Mouse (Mus musculus): Measurements from ENCODE around the gene Chst3.
A peak's percentile ranks its signal among the peaks of the same experiment; 100 is the strongest.
"Not testable (repeated sequence)": the region's sequence is repeated elsewhere in the genome, so short reads cannot be mapped to it uniquely, and the experiment has no call there.

The Chst3 gene

DNA sequence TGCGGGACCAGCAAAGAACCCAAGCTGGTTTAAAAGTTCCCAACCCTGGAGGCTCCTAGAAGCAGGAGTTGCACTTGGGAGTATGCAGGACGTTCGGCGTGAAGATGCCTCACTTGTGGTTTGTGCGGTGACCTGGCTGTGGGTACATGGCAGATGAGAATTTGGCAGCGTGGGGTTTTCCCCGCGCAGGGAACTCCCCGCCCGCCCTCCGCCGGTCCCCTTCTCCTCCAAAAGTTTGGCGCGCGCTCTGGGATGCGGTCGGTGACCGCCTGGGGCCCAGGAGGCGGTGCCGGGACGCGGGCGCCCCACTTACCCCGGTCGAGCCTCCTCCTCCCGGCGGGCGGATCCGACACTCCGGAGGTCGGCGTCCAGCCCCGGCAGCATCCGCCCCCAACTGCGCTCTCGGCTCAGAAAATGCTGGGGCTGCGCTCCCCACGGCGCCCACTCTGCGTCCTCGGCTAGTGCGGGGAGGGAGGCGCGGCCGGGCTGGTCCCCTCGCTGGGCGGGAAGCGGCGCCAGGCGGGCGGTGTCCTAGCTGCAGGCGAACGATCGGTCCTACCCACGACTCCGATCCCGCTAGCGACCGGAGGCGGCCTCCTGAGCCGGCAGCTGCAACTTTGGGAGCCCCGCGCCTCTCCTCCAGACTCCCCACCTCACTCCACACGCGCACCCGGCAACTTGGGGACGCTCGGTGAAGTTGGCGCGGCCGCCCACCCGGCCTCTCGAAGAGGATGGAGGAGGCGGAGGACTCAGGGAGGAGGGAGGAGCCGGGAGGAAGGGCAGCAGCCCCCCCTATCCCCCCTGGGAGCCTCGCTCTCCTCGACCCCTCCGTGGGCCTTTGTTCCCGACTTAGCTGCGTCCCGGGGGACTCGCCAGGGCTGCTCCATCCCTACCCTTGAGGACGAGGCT is at the start of gene Chst3:
TSS of gene Chst3 (minus strand) at position 670 of the 909 bp plus-strand sequence.
- peak; percentile 83 to 88 for DNase-seq

DNA sequence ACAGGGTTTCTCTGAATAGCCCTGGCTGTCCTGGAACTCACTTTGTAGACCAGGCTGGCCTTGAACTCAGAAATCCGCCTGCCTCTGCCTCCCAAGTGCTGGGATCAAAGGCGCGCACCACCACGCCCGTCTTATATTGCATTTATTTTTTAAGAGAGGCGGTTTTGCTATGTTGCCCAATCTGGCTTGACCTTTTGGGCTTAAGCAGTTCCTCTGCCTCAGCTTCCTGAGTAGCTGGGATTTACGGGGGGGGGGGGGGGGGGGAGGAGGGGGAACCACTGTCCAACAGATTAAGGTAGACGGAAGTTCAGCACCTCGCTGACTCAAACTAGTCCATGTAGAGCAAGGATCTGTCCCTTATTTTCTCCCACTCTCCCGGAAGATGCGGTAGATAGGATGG is 49.7 kb upstream of the Chst3 start:
- no peak for DNase-seq

DNA sequence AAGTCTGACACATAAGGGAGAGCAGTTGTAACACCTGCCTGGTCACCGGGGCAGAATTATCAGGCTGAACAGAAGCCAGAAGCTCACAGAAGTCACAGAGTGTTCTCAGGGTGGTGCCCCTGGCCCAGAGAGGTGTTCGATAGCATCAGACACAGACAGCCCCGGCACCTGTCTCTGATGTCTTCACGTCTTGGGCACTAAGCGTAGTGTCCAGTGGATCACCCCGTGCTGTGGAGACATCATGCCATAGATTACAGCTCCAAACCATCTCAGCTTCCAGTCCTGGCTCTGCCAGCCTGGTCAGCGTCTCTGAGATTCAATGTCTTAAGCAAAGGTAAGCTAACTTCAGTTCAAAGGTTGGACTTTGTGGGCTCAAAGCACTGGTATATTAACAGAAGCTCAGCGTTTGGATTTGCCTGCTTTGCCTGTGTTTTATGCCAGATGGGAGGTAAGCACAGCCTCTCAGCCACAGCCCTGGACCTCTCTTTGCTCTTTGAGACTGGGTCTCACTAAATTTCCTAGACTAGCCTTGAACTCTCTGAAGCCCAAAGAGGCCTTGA is 47.9 kb upstream of the Chst3 start:
- peak; percentile 48 to 54 for DNase-seq

DNA sequence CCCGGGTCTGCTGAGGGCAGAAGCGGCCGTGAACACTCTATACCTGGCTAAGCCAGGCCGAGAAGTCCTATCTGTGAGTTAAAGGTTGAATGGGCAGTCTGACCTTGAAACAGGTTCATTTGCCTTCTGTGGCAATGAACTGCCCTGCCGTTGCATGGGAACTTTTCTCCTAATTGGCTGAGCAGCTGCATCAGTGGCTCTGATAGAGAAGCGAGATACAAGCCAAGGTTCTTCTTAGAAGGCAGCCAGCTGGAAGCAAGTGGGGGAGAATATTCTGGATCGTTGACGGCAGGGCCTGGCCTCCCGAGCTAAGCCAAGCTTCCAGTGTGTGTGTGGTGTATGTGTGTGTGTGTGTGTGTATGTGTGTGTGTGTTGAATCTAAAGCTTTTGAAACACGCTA is 46.2 kb upstream of the Chst3 start:
- peak in 1 of 2 experiments; percentile 33 for DNase-seq

DNA sequence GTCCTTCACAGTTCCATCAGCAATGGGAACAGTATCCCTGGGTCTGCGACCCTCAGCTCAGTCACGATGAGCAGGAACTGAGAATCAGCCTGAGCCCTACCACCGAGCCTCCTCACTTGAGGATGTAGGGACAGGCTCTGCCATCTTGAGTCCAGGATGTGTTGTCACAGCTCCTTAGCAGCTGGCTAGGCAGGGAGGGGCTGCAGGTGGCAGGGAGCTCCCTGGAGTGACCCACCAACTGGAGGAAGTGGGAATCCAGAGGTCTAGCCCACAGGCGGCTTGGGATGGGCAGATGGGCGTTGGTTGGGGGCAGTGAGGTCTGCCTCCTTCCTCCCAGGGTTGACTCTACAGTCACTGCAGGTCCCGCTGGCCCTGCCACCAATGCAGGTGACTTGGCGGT is 44.3 kb upstream of the Chst3 start:
- DNase-seq: no peak

DNA sequence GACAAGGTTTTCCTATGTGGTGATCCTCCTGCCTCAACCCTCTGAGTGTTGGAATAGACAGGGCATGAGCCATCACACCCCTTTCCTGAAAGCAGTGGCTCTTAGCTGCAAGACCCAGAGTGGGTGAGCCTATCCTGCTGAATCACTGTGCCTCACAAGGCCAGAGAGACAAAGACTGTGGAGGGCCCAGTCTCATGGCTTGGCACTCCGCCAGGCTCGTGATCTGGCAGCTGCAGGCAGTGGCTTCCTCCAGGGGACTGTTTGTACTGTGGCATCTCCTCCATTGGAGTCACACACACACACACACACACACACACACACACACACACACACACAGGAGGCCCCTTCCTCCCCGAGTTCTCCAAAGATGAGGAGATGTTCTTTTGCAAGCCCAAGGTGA is 43.3 kb upstream of the Chst3 start:
- peak; percentile 93 to 96 for DNase-seq

DNA sequence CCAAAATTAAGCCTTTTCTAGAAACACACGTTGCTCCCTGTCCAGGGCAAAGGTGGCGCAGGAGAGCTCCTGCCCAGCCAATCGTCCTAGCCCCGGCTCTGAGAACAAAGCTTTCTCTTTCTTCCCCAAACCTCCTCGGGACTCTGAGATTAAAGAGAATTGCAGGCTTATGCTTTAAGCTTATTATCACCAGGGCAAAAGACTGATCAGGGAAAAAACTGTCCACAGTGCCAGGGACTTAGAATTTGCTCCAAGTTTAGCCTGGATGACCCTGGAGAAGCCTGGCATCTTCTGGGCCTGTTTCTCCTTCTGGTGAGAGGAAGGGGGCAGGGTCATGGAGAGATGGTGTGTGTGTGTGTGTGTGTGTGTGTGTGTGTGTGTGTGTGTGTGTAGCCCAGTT is 42.5 kb upstream of the Chst3 start:
- DNase-seq: no peak

DNA sequence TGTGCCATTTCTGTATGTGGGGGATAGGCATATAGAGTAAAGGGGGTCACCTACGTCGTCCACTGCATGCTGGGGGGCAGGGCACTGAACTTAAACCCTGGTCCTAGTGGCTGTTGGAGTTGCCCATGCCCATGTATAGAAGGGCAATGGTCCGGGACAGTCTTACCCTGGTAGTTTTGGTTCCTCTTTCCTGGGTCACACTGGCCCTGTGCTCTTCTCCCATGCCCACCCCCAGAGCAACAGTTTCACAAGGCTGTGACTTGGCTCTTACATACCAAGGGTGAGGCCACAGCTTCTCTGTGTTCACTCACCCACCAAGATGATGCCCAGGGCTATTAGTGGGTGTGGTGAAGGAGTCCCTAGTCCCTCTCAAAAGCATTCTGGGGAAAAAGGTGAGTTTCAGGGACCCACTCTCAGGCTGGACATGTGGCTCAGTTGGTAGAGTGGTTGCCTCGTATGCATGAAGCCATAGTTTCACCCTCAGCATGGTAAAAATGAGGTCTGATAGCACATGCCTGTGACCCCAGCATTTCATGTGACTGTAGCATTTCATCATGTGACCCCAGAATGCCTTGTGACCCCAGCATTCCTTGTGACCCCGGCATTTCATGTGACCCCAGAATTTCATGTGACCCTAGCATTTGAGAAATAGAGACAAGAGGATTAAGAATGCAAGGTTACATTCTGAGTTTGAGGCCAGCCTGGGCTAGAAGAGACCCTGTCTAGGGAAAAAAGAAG is 41.7 kb upstream of the Chst3 start:
- DNase-seq: no peak

DNA sequence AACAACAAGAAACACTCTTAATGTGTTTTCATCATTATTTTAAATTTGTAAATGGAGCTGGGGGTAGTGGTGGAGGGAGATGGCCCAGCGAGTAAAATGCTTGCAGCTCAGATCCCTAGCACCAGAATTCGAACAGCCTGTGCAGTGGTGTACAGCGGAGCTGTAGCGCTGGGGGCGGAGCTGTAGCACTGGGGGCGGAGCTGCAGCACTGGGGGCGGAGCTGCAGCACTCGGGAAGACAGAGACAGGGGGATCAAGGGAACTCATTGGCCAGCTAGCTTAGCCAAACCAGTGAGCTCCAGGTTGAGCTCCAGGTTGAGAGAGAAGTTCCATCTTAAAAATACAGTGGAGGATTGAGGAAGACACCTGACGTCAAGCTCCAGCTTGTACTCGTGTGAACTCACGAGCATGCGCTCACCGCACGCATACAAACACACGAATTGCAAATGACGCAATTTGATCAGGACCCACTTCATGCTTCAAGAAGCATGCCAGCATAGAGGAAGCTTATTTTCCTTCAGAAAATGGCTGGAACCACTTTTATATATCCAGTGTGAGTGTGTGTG is 38.3 kb upstream of the Chst3 start:
- no peak for DNase-seq

DNA sequence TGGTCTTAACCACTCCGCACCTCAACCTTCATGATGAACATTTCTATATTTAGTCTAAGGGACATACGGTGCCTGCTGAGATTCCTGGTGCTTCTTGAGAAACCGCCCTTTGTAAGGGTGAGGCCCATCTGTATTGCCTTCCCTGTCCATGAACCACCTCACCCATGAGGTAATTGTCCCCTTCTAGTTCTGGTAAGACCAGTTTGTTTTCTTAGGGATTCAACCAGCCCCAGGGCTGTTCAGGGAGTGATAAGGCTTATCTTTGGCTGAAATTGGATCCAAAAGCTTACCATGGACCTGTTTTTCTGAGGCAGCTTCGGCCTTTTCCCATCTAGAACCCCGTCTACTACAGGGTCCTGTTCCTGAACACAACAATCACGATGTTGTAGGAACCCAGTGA is 37.0 kb upstream of the Chst3 start:
- DNase-seq: no peak

DNA sequence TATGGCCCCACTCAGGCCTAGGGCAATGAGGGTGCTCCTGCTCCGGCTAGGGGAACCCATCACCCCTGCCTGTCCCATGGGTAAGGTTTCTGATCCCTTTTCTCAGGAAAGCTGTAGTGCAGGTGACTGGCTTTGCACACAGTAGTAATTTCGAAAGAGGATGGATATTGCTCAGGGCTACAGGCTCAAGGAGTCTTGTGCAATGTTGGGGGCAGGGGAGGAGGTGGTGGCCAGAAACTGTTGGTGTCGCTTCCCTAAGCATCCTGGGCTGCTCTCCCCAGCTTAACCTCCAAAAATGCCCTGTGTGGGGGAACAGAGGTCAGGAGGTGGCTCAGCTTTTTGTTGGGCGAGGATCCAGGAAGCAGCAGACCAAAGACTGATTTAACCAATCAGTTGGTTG is 33.5 kb upstream of the Chst3 start:
- DNase-seq: peak; percentile 28 to 55

DNA sequence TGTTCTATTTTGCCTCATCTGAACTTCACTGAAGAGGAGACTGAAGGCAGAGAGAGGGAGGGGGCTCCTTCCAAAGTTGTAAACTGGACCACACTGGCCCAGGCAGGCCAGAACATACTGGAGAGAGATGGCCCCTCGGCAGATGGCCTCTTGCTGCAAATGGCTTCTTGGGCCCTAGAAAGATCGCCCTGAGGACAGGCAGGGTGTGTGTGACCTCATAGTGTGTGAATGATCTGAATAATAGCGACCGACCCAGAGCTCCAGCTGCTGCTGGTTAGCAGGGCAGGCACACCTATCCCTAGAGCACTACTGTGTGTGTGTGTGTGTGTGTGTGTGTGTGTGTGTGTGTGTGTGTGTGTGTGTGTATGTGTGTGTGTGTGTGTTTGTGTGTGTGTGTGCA is 33.1 kb upstream of the Chst3 start:
- no peak for DNase-seq

DNA sequence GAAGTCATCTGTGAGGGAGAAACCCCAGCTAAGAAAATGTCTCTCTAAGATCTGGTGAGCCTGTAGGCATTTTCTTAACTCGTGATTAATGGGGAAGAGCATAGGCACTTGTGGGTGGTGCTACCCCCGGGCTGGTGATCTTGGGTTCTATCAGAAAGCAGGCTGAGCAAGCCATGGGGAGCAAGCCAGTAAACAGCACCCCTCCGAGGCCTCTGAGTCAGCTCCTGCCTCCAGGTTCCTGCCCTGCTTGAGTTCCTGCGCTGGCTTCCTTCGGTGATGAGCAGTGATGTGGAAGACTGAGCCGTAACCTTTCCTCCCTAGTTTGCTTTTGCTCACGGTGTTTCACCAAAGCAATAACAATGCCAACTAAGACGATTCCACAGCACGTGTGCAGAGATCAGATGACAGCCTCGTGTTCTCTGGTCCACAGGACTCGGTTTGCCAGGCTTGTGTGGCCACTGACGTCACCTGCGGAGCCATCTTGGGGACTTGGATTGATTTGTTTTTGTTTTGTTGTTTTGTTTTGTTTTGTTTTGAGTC is 31.4 kb upstream of the Chst3 start:
- DNase-seq: peak; percentile 74 to 80

DNA sequence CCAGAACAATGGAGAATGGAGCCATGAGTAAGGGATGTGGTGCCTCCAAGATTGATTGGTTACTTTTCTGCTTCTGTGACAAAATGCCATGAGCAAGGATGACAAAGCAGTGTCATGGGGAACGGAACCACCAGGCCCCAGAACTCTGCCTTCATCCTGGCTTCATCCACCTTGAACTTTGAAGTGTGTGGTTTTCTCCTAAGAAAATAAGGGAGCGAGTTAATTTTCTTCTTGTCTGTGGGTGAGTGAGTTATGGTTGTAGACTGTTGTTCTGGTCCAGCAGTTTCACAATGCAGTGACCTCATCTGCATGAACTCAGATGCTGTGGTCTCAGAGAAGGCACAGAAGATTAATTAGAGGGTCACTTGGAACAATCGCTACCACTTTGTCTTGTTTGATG is 29.3 kb upstream of the Chst3 start:
- peak; percentile 48 to 58 for DNase-seq

DNA sequence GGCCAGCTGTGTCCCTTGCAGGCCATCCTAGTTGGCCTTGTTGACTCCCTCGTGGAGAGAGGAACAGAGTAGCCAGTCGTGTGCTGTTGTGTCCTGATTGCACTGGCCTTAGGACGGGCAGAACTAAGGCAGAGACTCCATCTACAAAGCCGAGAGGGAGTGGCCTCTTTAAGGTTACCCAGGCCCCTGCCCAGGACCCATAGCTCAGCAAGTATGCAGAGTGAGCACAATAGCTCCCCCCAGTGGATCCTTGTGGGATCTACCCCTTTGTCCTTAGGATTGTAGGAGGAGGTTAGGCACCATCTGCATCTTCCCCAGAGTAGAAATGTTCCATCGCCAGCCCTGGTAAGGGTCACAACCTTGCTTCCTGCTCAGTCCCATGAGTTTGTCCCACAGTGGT is 27.5 kb upstream of the Chst3 start:
- DNase-seq: peak; percentile 49 to 78

DNA sequence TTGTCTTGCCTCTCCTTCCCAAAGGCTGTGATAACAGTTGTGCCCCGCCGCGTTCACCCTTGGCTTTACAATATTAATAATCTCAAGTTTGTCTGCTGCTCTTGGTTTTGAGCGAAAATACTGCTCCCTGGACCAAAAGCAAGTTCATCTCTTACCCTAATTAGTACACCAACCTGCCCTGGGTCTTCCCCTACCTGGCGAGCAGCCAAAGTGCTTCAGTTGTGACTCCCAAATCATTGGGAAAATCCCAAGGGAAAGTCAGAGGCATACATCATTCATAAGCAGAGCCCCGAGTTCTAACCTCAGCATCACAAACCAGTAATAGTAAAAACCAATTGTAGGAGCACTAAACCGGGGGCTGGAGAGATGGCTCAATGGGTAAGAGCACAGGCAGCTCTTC is 26.6 kb upstream of the Chst3 start:
- peak in 1 of 2 experiments; percentile 37 for DNase-seq

DNA sequence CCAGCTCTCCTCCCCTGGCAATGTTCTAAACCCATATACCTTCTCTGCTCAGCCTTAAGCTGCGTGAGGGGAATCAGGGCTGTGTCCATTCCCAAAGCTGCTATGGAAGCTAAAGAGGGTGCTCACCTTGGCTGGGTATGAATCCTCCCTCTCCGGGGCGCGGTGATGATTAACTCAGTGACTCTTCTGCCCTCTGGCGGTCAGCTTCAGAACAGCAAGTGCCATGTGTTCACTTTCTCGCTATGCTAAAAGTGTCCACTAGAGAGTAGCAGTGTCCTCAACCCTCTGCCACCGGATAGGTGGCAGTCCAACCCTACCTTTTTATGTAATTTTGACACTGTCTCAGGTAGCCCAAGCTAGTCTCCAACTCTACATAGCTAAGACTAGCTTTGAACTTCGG is 26.0 kb upstream of the Chst3 start:
- peak; percentile 89 to 95 for DNase-seq

DNA sequence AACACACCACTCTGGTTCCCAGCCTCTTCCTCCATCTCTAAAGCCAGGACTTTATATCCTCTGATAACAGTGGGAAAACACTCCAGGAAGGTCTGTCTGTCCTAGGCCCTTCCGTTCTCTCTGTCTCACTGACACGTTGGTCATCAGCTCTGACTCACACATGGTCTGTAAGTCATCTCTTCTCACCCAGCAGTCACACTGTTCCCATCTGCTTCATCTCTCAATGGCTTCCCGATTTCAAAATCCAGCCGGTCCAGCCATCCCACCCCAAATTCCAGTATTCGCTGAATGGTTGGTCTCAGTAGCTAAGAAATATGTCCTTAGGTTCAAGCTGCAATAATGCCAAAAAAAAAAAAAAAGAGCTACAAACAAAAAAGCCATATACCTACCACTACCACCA is 24.9 kb upstream of the Chst3 start:
- DNase-seq: no peak

DNA sequence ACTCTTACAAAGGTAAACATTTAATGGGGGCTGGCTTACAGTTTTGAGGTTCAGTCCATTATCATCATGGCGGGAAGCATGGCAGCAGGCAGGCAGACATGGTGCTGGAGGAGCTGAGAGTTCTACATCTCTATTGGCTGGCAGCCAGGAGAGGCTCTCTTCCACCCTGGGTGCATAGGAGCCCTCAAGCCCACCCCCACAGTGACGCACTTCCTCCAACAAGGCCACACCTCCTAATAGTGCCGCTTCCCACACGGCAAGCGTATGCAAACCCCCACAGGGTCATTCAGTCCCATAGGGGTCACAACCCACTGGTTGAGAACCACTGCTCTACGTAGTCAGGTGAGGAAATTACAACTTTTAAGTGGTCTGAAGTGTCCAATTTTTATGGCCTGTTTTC is 21.4 kb upstream of the Chst3 start:
- no peak for DNase-seq

DNA sequence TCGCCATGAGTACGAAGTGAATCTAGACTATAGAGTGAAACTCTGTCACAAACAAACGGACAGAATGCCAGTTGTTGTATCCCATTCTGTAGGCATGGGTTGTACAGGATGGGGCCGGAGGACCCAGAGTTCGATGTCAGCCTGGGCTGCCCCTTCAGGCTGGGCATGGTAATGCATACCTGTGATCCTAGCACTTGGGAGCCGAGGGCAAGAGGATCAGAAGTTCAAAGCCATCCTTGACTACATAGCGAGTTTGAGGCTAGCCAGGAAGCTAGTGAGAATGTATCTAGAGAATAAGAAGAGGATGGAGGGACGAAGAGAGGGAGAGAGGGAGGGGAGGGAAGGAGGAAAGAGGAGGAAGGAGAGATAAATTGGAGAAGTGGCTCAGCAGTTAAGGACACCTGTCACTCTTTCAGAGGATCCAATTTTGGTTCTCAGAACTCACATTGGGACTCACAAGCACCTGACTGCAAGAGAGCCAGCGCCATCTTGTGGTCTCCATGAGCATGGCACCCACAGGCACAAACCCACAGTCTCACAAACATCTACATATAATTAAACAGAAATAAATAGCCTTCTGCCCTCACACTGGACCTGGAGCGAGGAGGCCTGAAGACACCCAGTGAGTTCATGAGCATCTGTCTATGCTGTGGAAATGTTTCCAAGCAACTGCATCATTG is 18.6 kb upstream of the Chst3 start:
- DNase-seq: peak; percentile 67 to 84

DNA sequence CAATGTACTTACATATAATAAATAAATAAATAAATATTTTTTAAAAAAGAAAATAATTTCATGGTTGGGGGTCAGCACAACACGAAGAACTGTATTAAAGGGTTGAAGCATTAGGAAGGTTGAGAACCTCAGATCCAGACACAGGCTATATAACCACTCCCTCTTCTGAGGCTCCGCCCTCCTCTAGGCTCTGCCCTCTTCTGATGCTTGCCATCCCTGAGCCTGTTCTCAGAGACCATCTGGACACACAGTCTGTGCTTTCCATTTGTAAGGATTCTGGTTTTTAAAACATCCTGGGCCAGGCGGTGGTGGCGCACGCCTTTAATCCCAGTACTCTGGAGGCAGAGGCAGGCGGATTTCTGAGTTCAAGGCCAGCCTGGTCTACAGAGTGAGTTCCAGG is 16.8 kb upstream of the Chst3 start:
- not testable (repeated sequence) for DNase-seq

DNA sequence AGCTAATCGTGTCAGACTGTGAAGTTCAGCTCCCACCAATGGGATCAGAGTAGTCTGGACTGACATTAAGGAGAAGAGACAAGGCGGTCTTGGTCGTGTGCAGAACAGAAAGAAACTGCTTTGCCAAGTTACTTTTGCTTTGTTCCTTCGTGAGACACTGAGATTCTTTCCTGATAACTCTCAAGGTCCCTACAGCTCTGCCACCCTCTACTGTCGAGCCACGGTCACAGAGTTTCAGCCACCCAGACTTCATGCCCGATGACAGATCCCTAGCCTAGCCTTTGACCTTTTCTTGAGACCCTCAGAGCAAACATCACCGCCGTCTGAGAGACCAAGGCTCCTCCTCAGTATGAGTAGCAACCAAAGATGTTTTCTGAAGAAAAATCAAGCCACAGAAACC is 14.9 kb upstream of the Chst3 start:
- DNase-seq: no peak
